Mouse (Mus musculus) brain, embryonic 14.5 days (tissue): ENCODE measurements around the gene Hist1h4b.

Experiments used
- CTCF ChIP-seq: fragments of 200-500 bp; IDR thresholded peaks from 2 replicates; pipeline ENCODE4 v1.5.1; 2012; ENCODE audit warnings: inconsistent platforms, mild to moderate bottlenecking, moderate library complexity, borderline replicate concordance; ENCODE audit not compliant: insufficient read depth, insufficient read length; ENCODE audit errors: extremely low read depth
- POLR2A ChIP-seq: fragments of 200-500 bp; IDR thresholded peaks from 2 replicates; pipeline ENCODE4 v1.6.1; 2012; ENCODE audit warnings: mild to moderate bottlenecking, inconsistent platforms, borderline replicate concordance; ENCODE audit not compliant: poor library complexity, insufficient read depth, insufficient read length, severe bottlenecking; ENCODE audit errors: extremely low read depth

DNA sequence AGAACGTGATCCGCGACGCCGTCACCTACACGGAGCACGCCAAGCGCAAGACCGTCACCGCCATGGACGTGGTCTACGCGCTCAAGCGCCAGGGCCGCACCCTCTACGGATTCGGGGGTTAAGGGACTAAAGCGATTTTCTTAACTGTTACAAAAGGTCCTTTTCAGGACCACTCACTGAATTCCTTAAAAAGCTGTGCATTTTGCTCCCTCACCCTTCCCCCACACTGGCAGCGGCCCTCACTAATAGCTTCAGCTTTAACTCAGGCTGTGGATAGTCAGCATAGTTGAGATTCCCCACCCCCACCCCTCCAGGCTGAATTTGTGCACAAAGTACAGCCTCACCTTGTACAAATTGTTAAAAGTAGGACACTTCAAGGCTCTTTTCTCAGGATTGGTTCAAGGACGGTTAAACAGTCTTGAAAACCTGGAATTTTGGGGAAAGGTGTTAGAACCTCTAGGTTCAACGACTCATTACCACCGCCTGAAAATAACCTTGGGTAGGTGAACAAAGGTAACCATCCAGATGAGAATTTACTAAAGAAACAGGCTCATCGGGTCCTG is 479 bp downstream of the Hist1h4b start:
- TF ChIP-seq POLR2A, result no peak
- no peak for TF ChIP-seq CTCF
